Mouse (Mus musculus) megakaryocyte, adult 5-6 weeks (primary cell): ENCODE measurements around the gene Nrp1. TPM values are rescaled to one million over a fixed set of nuclear protein-coding genes. Genes with fewer than 3 reads are reported as not detected.

Source experiments
- ATAC-seq: 2 replicates; pipeline ENCODE4 v1.8.0; 2016; ENCODE audit warnings: mild to moderate bottlenecking, inconsistent platforms; ENCODE audit not compliant: poor library complexity, severe bottlenecking
- total RNA-seq, 2 experiments: library from RNA; stranded (forward) in 1 of 2; stranded (reverse) in 1 of 2; fragments of 153-499, 151-499 nt in 1 of 2; fragments of 221-1000, 200-1000 nt in 1 of 2; gene quantifications; 2 replicates each; pipeline versions ENCODE4 v1.2.3 to v1.2.4; 2015 to 2017

Gene Nrp1
- total RNA-seq, 2 experiments from 2014 or later: 59.8 to 74.3 TPM

- ATAC-seq: no peak
Observed at GRCm38 (mm10) chr8:128463162-128463561, 104.8 kb downstream of the Nrp1 start.

GRCm38 (mm10) chr8:128464056-128464623 is 105.7 kb downstream of the Nrp1 start:
- no peak for ATAC-seq

- no peak for ATAC-seq
Observed at GRCm38 (mm10) chr8:128465553-128465952, 107.1 kb downstream of the Nrp1 start.

GRCm38 (mm10) chr8:128466681-128467430 is 108.5 kb downstream of the Nrp1 start:
- no peak for ATAC-seq

GRCm38 (mm10) chr8:128470097-128470496 is 111.7 kb downstream of the Nrp1 start:
- no peak for ATAC-seq

- no peak for ATAC-seq
Observed at GRCm38 (mm10) chr8:128471186-128471585, 112.8 kb downstream of the Nrp1 start.

GRCm38 (mm10) chr8:128472871-128473270 is 114.5 kb downstream of the Nrp1 start:
- ATAC-seq: no peak

- ATAC-seq: no peak
Observed at GRCm38 (mm10) chr8:128473456-128474239, 115.2 kb downstream of the Nrp1 start.

GRCm38 (mm10) chr8:128474614-128475013 is 116.2 kb downstream of the Nrp1 start:
- ATAC-seq: peak; percentile 43; the same call in 1 of the 2 replicates

GRCm38 (mm10) chr8:128476206-128476605 is 117.8 kb downstream of the Nrp1 start:
- no peak for ATAC-seq

GRCm38 (mm10) chr8:128478017-128478416 is 119.6 kb downstream of the Nrp1 start:
- no peak for ATAC-seq

- no peak for ATAC-seq
Observed at GRCm38 (mm10) chr8:128479309-128480013, 121.1 kb downstream of the Nrp1 start.

- ATAC-seq: peak; percentile 90
Observed at GRCm38 (mm10) chr8:128480896-128481665, 122.7 kb downstream of the Nrp1 start.

GRCm38 (mm10) chr8:128483344-128483743 is 124.9 kb downstream of the Nrp1 start:
- no peak for ATAC-seq

- peak; percentile 28 for ATAC-seq
Observed at GRCm38 (mm10) chr8:128484720-128485124, 126.3 kb downstream of the Nrp1 start.

GRCm38 (mm10) chr8:128486043-128486442 is 127.6 kb downstream of the Nrp1 start:
- ATAC-seq: no peak

- peak; percentile 41 for ATAC-seq
Observed at GRCm38 (mm10) chr8:128487966-128488931, 129.8 kb downstream of the Nrp1 start.

GRCm38 (mm10) chr8:128489351-128489750 is 130.9 kb downstream of the Nrp1 start:
- no peak for ATAC-seq
